7 mouse cellular contexts compared by ENCODE assay signal in the genomic region with DNA sequence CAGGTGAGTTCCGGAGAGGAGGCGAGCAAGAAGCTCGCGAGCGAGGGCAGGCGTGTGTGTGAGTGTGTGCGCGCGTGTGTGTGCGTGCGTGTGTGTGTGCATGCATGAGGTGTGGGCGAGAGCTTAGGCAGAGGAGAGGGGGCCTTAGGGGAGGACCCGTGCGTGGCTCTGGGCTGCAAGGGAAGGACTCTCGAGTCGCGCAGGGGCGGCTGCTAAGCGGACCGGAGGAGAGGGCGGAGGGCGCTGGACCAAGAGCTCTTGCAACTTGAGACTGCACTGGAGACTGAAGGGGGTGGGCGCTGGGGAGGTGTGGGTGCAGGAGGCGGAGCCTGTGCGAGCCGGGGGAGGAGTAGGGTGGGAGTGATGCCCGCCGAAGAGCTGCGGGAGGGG. TPM values are rescaled to one million over a fixed set of nuclear protein-coding genes. Genes with fewer than 3 reads are reported as not detected.
DNase-seq lines count a peak whose midpoint lies in the region; ATAC-seq and TF ChIP-seq lines count a peak whose summit lies in the region.

No protein-coding gene starts in this region.

- peak overlapping the region; percentile 78 for H3K9ac ChIP-seq in limb, embryonic 12.5 days (replicated peaks)
- peak overlapping the region; percentile 78 for H3K9ac ChIP-seq in midbrain, embryonic 13.5 days (replicated peaks)

- DNase-seq in adrenal gland, adult 8-10 months, result peak; percentile 70
- peak; percentile 88 for DNase-seq in embryonic facial prominence, embryonic 10.5 days (ENCODE audit: low spot score)
- DNase-seq in heart, adult 18-20 months, result peak; percentile 81 to 83
- DNase-seq in kidney, adult 18-20 months, result peak; percentile 79
- DNase-seq in spleen, adult 2 months (ENCODE audit: low read depth in 1 of 2, low spot score in 2 of 2), result peak in 1 of 2 experiments; percentile 52

- no peaks in the 10 kb centered on the region for H3K27me3 ChIP-seq in embryonic facial prominence, embryonic 10.5 days (replicated peaks; ENCODE audit: low read depth, poor library complexity, severe bottlenecking)
- no peaks in the 10 kb centered on the region for H3K27me3 ChIP-seq in limb, embryonic 12.5 days
- no peaks in the 10 kb centered on the region for H3K27me3 ChIP-seq in midbrain, embryonic 13.5 days
- no peaks in the 10 kb centered on the region for H3K27me3 ChIP-seq in spleen, adult 2 months (ENCODE audit: control insufficient read depth, insufficient read depth, low read length)

- TF ChIP-seq POLR2A in spleen, adult 2 months (IDR thresholded peaks at IDR 0.05; ENCODE audit: low read depth, low read length), result no peak

- no peak for TF ChIP-seq CTCF in spleen, adult 2 months (IDR thresholded peaks at IDR 0.05; ENCODE audit: extremely low read depth, insufficient read depth, insufficient read length, insufficient replicate concordance)

- peak overlapping the region; percentile 85 for H3K27ac ChIP-seq in embryonic facial prominence, embryonic 10.5 days (replicated peaks)
- peak overlapping the region; percentile 79 for H3K27ac ChIP-seq in limb, embryonic 12.5 days
- H3K27ac ChIP-seq in midbrain, embryonic 13.5 days, result peak overlapping the region; percentile 68
- no peak overlapping the region for H3K27ac ChIP-seq in spleen, adult 2 months (ENCODE audit: insufficient read depth, low read length)

- H3K4me2 ChIP-seq in limb, embryonic 12.5 days, result peak overlapping the region; percentile 97
- peak overlapping the region; percentile 99 for H3K4me2 ChIP-seq in midbrain, embryonic 13.5 days (replicated peaks)

- peak overlapping the region; percentile 81 for H3K4me3 ChIP-seq in embryonic facial prominence, embryonic 10.5 days
- H3K4me3 ChIP-seq in limb, embryonic 12.5 days (replicated peaks), result peak overlapping the region; percentile 86
- H3K4me3 ChIP-seq in midbrain, embryonic 13.5 days (replicated peaks), result peak overlapping the region; percentile 85
- H3K4me3 ChIP-seq in spleen, adult 2 months (ENCODE audit: extremely low read depth, insufficient read depth, insufficient read length), result peak overlapping the region; percentile 79

- no peaks in the 10 kb centered on the region for H3K9me3 ChIP-seq in embryonic facial prominence, embryonic 10.5 days
- H3K9me3 ChIP-seq in limb, embryonic 12.5 days, result 0 out of 2 replicates have a peak, but pooled peaks cover 3% of the 10 kb centered on the region
- 0 out of 2 replicates have a peak, but pooled peaks cover 2% of the 10 kb centered on the region for H3K9me3 ChIP-seq in midbrain, embryonic 13.5 days

- peak; percentile 83 for ATAC-seq in limb, embryonic 12.5 days (ENCODE audit: insufficient number of reproducible peaks, insufficient read depth, low FRiP score, low TSS enrichment, low read depth)
- peak; percentile 79 for ATAC-seq in midbrain, embryonic 13.5 days

- peaks cover 37% of the 10 kb centered on the region for H3K4me1 ChIP-seq in embryonic facial prominence, embryonic 10.5 days
- peaks cover 28% of the 10 kb centered on the region for H3K4me1 ChIP-seq in limb, embryonic 12.5 days (replicated peaks)
- peaks cover 42% of the 10 kb centered on the region for H3K4me1 ChIP-seq in midbrain, embryonic 13.5 days (replicated peaks)
- H3K4me1 ChIP-seq in spleen, adult 2 months (ENCODE audit: control insufficient read depth, insufficient read depth, insufficient read length), result peaks cover 6% of the 10 kb centered on the region

- under 1% methylated on average over 29 of the region's 29 CpGs for WGBS in embryonic facial prominence, embryonic 10.5 days
- under 1% methylated on average over 29 of the region's 29 CpGs for WGBS in limb, embryonic 12.5 days
- WGBS in midbrain, embryonic 13.5 days, result under 1% methylated on average over 29 of the region's 29 CpGs
- WGBS in spleen, adult 2 months, result under 1% methylated on average over 29 of the region's 29 CpGs

- H3K36me3 ChIP-seq in embryonic facial prominence, embryonic 10.5 days (replicated peaks), result peaks cover 37% of the 10 kb centered on the region
- H3K36me3 ChIP-seq in limb, embryonic 12.5 days, result peaks cover 32% of the 10 kb centered on the region
- peaks cover 25% of the 10 kb centered on the region for H3K36me3 ChIP-seq in midbrain, embryonic 13.5 days
- no peaks in the 10 kb centered on the region; the same call in 1 of the 2 replicates for H3K36me3 ChIP-seq in spleen, adult 2 months (ENCODE audit: control insufficient read depth, insufficient read depth, low read length)

RNA-seq across cellular contexts. Expression of gene Mxi1, which starts 19.7 kb away (rescaled TPM):
- total RNA-seq in adrenal gland, adult 8-10 months (2022), result 10 to 100 TPM; 33.5 to 38.1 (median 34.5) TPM
- polyA plus RNA-seq in embryonic facial prominence, embryonic 10.5 days (2016; fragmentation: Nextera tagmentation; extraction: Ambion mirVana), result 29.2 and 33.0 TPM in 2 replicates
- 10 to 100 TPM; 37.8 to 42.7 TPM for total RNA-seq in heart, adult 18-20 months (2021)
- 45.5 and 46.6 TPM in 2 replicates for polyA plus RNA-seq in limb, embryonic 12.5 days (2016; fragmentation: Nextera tagmentation; extraction: Ambion mirVana)
- 32.4 and 50.7 TPM in 2 replicates for polyA plus RNA-seq in midbrain, embryonic 13.5 days (2015; fragmentation: Nextera tagmentation; extraction: Ambion mirVana)
- polyA plus RNA-seq in spleen, adult 2 months (2012; rRNA removed), result 10.9 and 12.7 TPM in 2 replicates

RNA-seq across cellular contexts. Expression of gene Gm10197, which starts 41.6 kb away (rescaled TPM):
- not detected for total RNA-seq in adrenal gland, adult 8-10 months (2022)
- 2.0 and 3.6 TPM in 2 replicates for polyA plus RNA-seq in embryonic facial prominence, embryonic 10.5 days (2016; fragmentation: Nextera tagmentation; extraction: Ambion mirVana)
- total RNA-seq in heart, adult 18-20 months (2021), result not detected
- not detected in 2 replicates for polyA plus RNA-seq in limb, embryonic 12.5 days (2016; fragmentation: Nextera tagmentation; extraction: Ambion mirVana)
- polyA plus RNA-seq in midbrain, embryonic 13.5 days (2015; fragmentation: Nextera tagmentation; extraction: Ambion mirVana), result not detected in 2 replicates
- polyA plus RNA-seq in spleen, adult 2 months (2012; rRNA removed), result not detected in 2 replicates
